Mouse (Mus musculus): ENCODE data around the gene Surf1. TPM values are rescaled to one million over a fixed set of nuclear protein-coding genes. Genes with fewer than 3 reads are reported as not detected.

Gene Surf1
- polyA plus RNA-seq (2012; rRNA removed) (57.9 and 69.1 TPM in 2 replicates), polyA plus RNA-seq (2014; fragmentation: Nextera tagmentation; extraction: Ambion mirVana) (51.2 and 59.7 TPM in 2 replicates)

GRCm38 (mm10) chr2:26915927-26916728, at the start of gene Surf1, which contains the start of gene Surf2:
Surf1 (minus strand) TSS chr2:26916530.
Surf2 (plus strand) TSS chr2:26916367.
- Histone ChIP-seq H3K4me1 (ENCODE audit: control insufficient read depth, insufficient read depth, low read length) (peaks cover 28% of the 10 kb centered on the region), H3K36me3 (ENCODE audit: control insufficient read depth, insufficient read depth, low read length) (peaks cover 66% of the 10 kb centered on the region)

GRCm38 (mm10) chr2:26964724-26965370, 48.5 kb upstream of the Surf1 start:
- Histone ChIP-seq H3K4me2 (replicated peaks; ENCODE audit: low read depth, low read length, severe bottlenecking) (peak overlapping the region; percentile 59), H3K9ac (ENCODE audit: low read depth, low read length, severe bottlenecking) (peak overlapping the region; percentile 83), H3K4me1 (ENCODE audit: control insufficient read depth, insufficient read depth, low read length) (peaks cover 10% of the 10 kb centered on the region), H3K36me3 (ENCODE audit: control insufficient read depth, insufficient read depth, low read length) (peaks cover 23% of the 10 kb centered on the region), H3K9me3 (ENCODE audit: control insufficient read depth, low read length) (no peaks in the 10 kb centered on the region), H3K4me3 (replicated peaks; ENCODE audit: low read length) (peak overlapping the region; percentile 57), H3K27me3 (ENCODE audit: control insufficient read depth, insufficient read depth, low read length) (no peaks in the 10 kb centered on the region), H3K27ac (replicated peaks; ENCODE audit: low read depth, low read length) (peak overlapping the region; percentile 98)
- no peak for TF ChIP-seq POLR2A (IDR thresholded peaks at IDR 0.05; ENCODE audit: borderline replicate concordance, extremely low read depth, insufficient read depth, insufficient read length)
- WGBS, result 17% methylated on average over 14 of the region's 14 CpGs
- ATAC-seq (ENCODE audit: low FRiP score, low read depth), result no peak
- no peak for DNase-seq (ENCODE audit: low spot score)

More at GRCm38 (mm10) chr2:26915927-26916728, at the start of gene Surf1, which contains the start of gene Surf2:
- Histone ChIP-seq H3K9ac (ENCODE audit: low read depth, low read length, severe bottlenecking) (peak within 1 kb of the TSS; percentile 68), H3K4me2 (replicated peaks; ENCODE audit: low read depth, low read length, severe bottlenecking) (peak within 1 kb of the TSS; percentile 97), H3K9me3 (ENCODE audit: control insufficient read depth, low read length) (no peaks in the 10 kb centered on the region), H3K4me3 (replicated peaks; ENCODE audit: low read length) (peak within 1 kb of the TSS; percentile 62), H3K27ac (replicated peaks; ENCODE audit: low read depth, low read length) (no peak within 1 kb of the TSS; the same call in 1 of the 2 replicates), H3K27me3 (ENCODE audit: control insufficient read depth, insufficient read depth, low read length) (no peaks in the 10 kb centered on the region)
- 3% methylated on average over 47 of the region's 47 CpGs for WGBS
- ATAC-seq (ENCODE audit: low FRiP score, low read depth) (peak; percentile 67), DNase-seq (ENCODE audit: low spot score) (peak; percentile 75)
- 0 out of 2 replicates have a peak, but pooled peaks have one; percentile 25 for TF ChIP-seq POLR2A (IDR thresholded peaks at IDR 0.05; ENCODE audit: borderline replicate concordance, extremely low read depth, insufficient read depth, insufficient read length)

GRCm38 (mm10) chr2:26963923-26964723, 47.8 kb upstream of the Surf1 start, which contains the start of gene Rexo4:
Rexo4 (minus strand) TSS chr2:26964386.
- no peaks in the 10 kb centered on the region for H3K9me3 ChIP-seq (ENCODE audit: control insufficient read depth, low read length)
- WGBS, result under 1% methylated on average over 50 of the region's 50 CpGs
- peak within 1 kb of the TSS; percentile 98 for H3K27ac ChIP-seq (replicated peaks; ENCODE audit: low read depth, low read length)
- H3K36me3 ChIP-seq (ENCODE audit: control insufficient read depth, insufficient read depth, low read length), result peaks cover 28% of the 10 kb centered on the region
- ATAC-seq (ENCODE audit: low FRiP score, low read depth) (peak; percentile 96), DNase-seq (ENCODE audit: low spot score) (peak; percentile 93)
- peak; percentile 51; the same call in 1 of the 2 replicates for TF ChIP-seq POLR2A (IDR thresholded peaks at IDR 0.05; ENCODE audit: borderline replicate concordance, extremely low read depth, insufficient read depth, insufficient read length)
- no peaks in the 10 kb centered on the region for H3K27me3 ChIP-seq (ENCODE audit: control insufficient read depth, insufficient read depth, low read length)
- H3K4me2 ChIP-seq (replicated peaks; ENCODE audit: low read depth, low read length, severe bottlenecking), result peak within 1 kb of the TSS; percentile 59
- peak within 1 kb of the TSS; percentile 57 for H3K4me3 ChIP-seq (replicated peaks; ENCODE audit: low read length)
- H3K4me1 ChIP-seq (ENCODE audit: control insufficient read depth, insufficient read depth, low read length), result peaks cover 10% of the 10 kb centered on the region
- H3K9ac ChIP-seq (ENCODE audit: low read depth, low read length, severe bottlenecking), result peak within 1 kb of the TSS; percentile 83

- Histone ChIP-seq H3K4me2 (replicated peaks; ENCODE audit: low read depth, low read length, severe bottlenecking) (no peak overlapping the region), H3K36me3 (ENCODE audit: control insufficient read depth, insufficient read depth, low read length) (peaks cover 60% of the 10 kb centered on the region), H3K4me3 (replicated peaks; ENCODE audit: low read length) (no peak overlapping the region), H3K9ac (ENCODE audit: low read depth, low read length, severe bottlenecking) (no peak overlapping the region), H3K9me3 (ENCODE audit: control insufficient read depth, low read length) (no peaks in the 10 kb centered on the region), H3K27ac (replicated peaks; ENCODE audit: low read depth, low read length) (no peak overlapping the region), H3K27me3 (ENCODE audit: control insufficient read depth, insufficient read depth, low read length) (no peaks in the 10 kb centered on the region), H3K4me1 (ENCODE audit: control insufficient read depth, insufficient read depth, low read length) (peaks cover 10% of the 10 kb centered on the region)
- no peak for ATAC-seq (ENCODE audit: low FRiP score, low read depth)
- 80% methylated on average over 4 of the region's 4 CpGs for WGBS
- no peak for DNase-seq (ENCODE audit: low spot score)
- TF ChIP-seq POLR2A (IDR thresholded peaks at IDR 0.05; ENCODE audit: borderline replicate concordance, extremely low read depth, insufficient read depth, insufficient read length), result no peak
Measured at GRCm38 (mm10) chr2:26960756-26961155, 44.4 kb upstream of the Surf1 start.
